Mouse (Mus musculus) liver, embryonic 12.5 days (tissue): ENCODE data around the gene Lpxn. TPM values are rescaled to one million over a fixed set of nuclear protein-coding genes. Genes with fewer than 3 reads are reported as not detected.
A peak's percentile ranks its signal among the peaks of the same experiment; 100 is the strongest.

Experiments
- ATAC-seq: fragments of 200-750 bp; cut with Nextera tagmentation; 2 replicates; pipeline ENCODE4 v1.8.0; 2017; ENCODE audit warnings: moderate number of reproducible peaks, mild to moderate bottlenecking, moderate library complexity
- H3K27ac ChIP-seq: fragments of 300-500 bp; sonication (generic); 2 replicates; pipeline ENCODE4 v1.5.1; 2016; ENCODE audit warnings: mild to moderate bottlenecking
- H3K27me3 ChIP-seq: fragments of 300-500 bp; sonication (generic); replicated peaks from 2 replicates; pipeline ENCODE4 v1.6.1; 2016; ENCODE audit warnings: mild to moderate bottlenecking, moderate library complexity
- H3K36me3 ChIP-seq: fragments of 300-500 bp; sonication (generic); 2 replicates; pipeline ENCODE4 v1.6.1; 2016; ENCODE audit warnings: mild to moderate bottlenecking, moderate library complexity
- H3K4me1 ChIP-seq: fragments of 300-500 bp; sonication (generic); 2 replicates; pipeline ENCODE4 v1.6.1; 2016
- H3K4me2 ChIP-seq: fragments of 300-500 bp; sonication (generic); 2 replicates; pipeline ENCODE4 v1.6.1; 2016; ENCODE audit warnings: mild to moderate bottlenecking, moderate library complexity
- H3K4me3 ChIP-seq: fragments of 300-500 bp; sonication (generic); 2 replicates; pipeline ENCODE4 v1.5.1; 2016; ENCODE audit warnings: mild to moderate bottlenecking, moderate library complexity
- H3K9ac ChIP-seq: fragments of 300-500 bp; sonication (generic); 2 replicates; pipeline ENCODE4 v1.6.1; 2016; ENCODE audit warnings: mild to moderate bottlenecking, moderate library complexity
- H3K9me3 ChIP-seq: fragments of 300-500 bp; sonication (generic); replicated peaks from 2 replicates; pipeline ENCODE4 v1.6.1; 2016; ENCODE audit warnings: mild to moderate bottlenecking, moderate library complexity
- WGBS: fragments of 180-500 bp; shearing (Covaris S2); methylation state at CpG from one replicate; pipeline ENCODE4 v1.1.7; 2016; ENCODE audit not compliant: insufficient replicate concordance; 5-methylcytosine and 5-hydroxymethylcytosine counted together
- polyA plus RNA-seq: library from polyadenylated mRNA; unstranded; fragments of >200 nt; fragmentation: Nextera tagmentation; extraction: Ambion mirVana; gene quantifications from 2 replicates; pipeline ENCODE4 v1.2.1, GENCODE M21; 2016

The Lpxn gene
- polyA plus RNA-seq, 1 experiment from 2014 or later, result 1.4 TPM

DNA sequence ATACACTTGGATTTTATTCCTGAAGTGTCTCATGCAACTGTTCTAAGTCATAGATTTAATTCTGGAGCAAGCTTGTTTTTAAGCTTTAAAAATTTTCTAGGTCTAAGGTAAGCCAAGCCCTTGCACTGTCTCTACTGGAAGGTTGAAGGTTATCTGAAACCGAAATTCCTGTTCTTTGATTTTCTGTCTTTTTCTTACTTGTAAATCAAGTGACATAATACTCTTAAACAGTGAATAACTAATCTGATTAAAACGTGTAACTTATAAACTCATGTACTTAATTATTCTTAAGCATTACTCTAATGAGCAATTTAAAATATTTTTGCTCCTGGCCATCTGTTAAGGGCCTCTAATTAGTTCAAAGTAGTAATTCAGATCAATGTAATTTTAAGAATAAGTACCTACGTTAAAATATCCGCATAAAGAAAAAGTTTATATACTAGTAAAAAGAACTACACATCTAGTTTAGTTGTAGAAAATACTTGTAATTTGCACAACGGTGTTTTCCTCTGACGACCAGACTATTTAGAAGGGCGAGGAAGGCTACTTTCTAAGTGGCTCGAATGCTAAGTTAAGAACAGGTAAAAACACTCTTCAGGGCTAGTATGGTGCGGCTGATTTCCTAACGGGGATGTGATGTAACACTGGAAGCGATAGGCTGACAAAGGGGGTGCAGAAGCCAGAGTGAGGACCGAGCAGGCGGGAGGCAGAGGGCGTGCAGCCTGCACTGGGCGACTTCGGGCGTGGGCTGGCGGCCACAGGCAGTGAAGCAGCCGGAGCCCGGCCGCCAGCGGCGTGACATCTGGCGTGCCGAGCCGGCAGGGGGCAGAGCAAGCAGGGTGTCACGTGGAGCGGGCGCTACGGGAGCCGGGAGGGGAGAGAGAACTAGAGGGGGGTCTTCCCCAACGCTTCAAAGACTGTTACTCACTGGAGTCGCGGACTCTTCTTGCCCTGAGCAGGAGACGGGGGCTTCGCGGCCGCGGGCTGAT is 1.6 kb upstream of the Lpxn start:
- H3K9me3 ChIP-seq, result no peaks in the 10 kb centered on the region
- WGBS, result under 1% methylated on average over 39 of the region's 39 CpGs

DNA sequence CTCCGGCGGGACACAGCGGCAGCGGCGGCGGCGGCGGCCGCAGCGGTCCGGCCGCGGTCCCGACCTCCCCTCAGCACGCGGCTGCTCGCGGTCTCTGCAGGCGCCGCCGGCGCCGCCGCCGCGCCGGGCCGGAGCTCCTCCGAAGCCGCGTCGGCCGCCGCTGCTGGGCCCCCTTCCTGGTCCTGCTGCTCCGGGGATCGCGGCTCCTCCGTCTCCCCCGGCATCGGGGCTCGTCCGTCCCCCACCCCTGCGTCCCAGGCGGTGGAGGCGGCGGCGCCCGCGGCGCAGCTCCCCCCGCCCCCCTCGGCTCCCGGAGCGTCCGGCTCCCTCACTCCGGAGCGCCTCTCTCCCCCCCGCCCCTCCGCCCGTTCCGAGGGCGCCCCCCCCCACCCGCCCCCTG is 883 bp upstream of the Lpxn start:
- Histone ChIP-seq H3K27me3 (no peaks in the 10 kb centered on the region), H3K27ac (peak overlapping the region; percentile 99), H3K9ac (peak overlapping the region; percentile 98), H3K4me3 (peak overlapping the region; percentile 97), H3K36me3 (no peaks in the 10 kb centered on the region; the same call in 1 of the 2 replicates), H3K4me2 (peak overlapping the region; percentile 81), H3K4me1 (peaks cover 22% of the 10 kb centered on the region), H3K9me3 (no peaks in the 10 kb centered on the region)
- ATAC-seq, result peak; percentile 10
- WGBS, result under 1% methylated on average over 41 of the region's 63 CpGs

More for the DNA sequence above, 1.6 kb upstream of the Lpxn start:
- Histone ChIP-seq H3K4me2 (peak overlapping the region; percentile 81), H3K27ac (peak overlapping the region; percentile 99), H3K9ac (peak overlapping the region; percentile 98), H3K4me3 (peak overlapping the region; percentile 97), H3K27me3 (no peaks in the 10 kb centered on the region), H3K36me3 (peaks cover 4% of the 10 kb centered on the region; the same call in 1 of the 2 replicates), H3K4me1 (peaks cover 22% of the 10 kb centered on the region)
- peak; percentile 73 for ATAC-seq

DNA sequence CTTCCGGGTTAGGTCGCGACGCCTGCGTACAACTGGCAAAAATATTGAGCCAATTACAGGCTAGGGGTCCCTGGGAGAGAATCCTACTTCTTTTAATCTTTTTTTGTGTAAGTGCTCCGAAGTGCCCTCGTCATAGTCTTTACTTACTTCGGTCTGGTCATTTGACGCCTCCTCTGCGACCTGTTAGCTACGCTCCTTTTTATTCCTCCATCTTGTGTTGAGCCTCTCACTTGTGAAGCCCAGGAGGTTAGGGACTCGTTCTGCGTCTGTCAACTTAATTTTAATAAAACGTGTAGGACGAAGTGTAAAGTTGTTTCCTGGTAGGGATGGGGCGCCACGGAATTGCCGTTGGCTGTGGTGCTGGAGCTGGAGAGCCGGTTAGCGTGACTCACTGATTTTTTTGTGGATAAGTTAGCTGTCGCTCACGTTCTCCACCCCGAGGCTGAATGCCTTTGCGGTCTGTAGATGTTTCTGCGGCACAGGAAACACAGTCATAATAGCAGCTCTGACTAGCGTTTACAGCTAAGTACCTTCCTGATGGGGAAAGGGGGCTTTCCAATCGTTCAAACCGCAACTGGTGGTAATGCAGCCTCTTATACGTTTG is 437 bp downstream of the Lpxn start:
- peak overlapping the region; percentile 99 for H3K27ac ChIP-seq
- peak overlapping the region; percentile 98 for H3K9ac ChIP-seq
- peak; percentile 53 for ATAC-seq
- peak overlapping the region; percentile 81 for H3K4me2 ChIP-seq
- H3K36me3 ChIP-seq, result no peaks in the 10 kb centered on the region
- peak overlapping the region; percentile 97 for H3K4me3 ChIP-seq
- no peaks in the 10 kb centered on the region for H3K9me3 ChIP-seq
- H3K4me1 ChIP-seq, result peaks cover 19% of the 10 kb centered on the region
- WGBS, result under 1% methylated on average over 29 of the region's 29 CpGs
- H3K27me3 ChIP-seq, result no peaks in the 10 kb centered on the region

DNA sequence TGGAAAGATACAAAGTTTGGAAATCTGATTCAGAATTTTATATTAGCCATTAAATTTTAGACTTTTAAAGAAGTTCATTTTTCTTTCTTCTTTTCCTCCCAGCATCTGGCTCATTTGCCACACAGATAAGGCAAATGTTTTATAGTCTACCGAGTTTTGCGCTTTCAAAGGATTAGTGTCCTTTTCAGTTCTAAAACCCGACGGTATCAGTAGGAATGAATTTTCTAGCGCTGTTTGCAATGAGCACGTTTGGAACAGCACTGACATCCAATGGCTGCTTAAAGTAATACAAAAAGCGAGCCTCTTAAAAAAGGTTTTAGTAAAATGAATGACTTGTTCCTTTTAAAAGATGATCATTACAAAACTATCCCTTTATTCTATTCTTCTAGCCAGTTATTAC is 1.1 kb downstream of the Lpxn start:
- Histone ChIP-seq H3K9me3 (no peaks in the 10 kb centered on the region), H3K27ac (peak overlapping the region; percentile 99), H3K4me2 (peak overlapping the region; percentile 81), H3K36me3 (no peaks in the 10 kb centered on the region), H3K27me3 (no peaks in the 10 kb centered on the region), H3K9ac (peak overlapping the region; percentile 98), H3K4me1 (peaks cover 15% of the 10 kb centered on the region), H3K4me3 (peak overlapping the region; percentile 97)
- ATAC-seq, result no peak
- 2% methylated on average over 7 of the region's 7 CpGs for WGBS

DNA sequence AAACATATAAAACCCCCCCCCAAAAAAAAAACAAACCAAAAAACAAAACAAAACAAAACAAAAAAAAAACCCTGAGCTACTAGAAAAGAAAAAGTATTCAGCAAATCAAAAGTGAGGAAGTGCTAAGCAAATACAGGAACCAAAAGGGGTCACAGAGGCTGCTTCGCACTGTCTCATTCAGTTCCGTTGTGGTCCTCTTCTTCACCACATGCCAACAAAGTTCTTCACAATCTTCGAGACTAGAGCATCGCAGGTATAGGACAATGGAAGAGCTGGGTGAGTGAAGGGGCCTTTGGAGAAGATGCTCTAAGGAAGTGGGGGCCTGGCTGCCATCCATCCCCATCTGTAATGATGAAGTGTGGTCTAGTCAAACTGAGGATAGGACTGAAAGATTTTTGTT is 2.4 kb downstream of the Lpxn start:
- Histone ChIP-seq H3K4me1 (peaks cover 11% of the 10 kb centered on the region), H3K36me3 (no peaks in the 10 kb centered on the region), H3K4me2 (no peak overlapping the region), H3K27me3 (no peaks in the 10 kb centered on the region), H3K27ac (no peak overlapping the region), H3K9me3 (no peaks in the 10 kb centered on the region), H3K4me3 (no peak overlapping the region), H3K9ac (no peak overlapping the region)
- WGBS, result 30% methylated on average over 4 of the region's 4 CpGs
- no peak for ATAC-seq

GRCm38 (mm10) chr19:12799081-12799480 is 3.1 kb downstream of the Lpxn start:
- H3K4me2 ChIP-seq, result no peak overlapping the region
- H3K27ac ChIP-seq, result no peak overlapping the region
- no peak for ATAC-seq
- no peaks in the 10 kb centered on the region for H3K27me3 ChIP-seq
- H3K9ac ChIP-seq, result no peak overlapping the region
- no peaks in the 10 kb centered on the region for H3K9me3 ChIP-seq
- peaks cover 11% of the 10 kb centered on the region for H3K4me1 ChIP-seq
- H3K36me3 ChIP-seq, result no peaks in the 10 kb centered on the region
- no peak overlapping the region for H3K4me3 ChIP-seq
- 76% methylated on average over 3 of the region's 3 CpGs for WGBS

GRCm38 (mm10) chr19:12800621-12801020 is 4.6 kb downstream of the Lpxn start:
- Histone ChIP-seq H3K27me3 (no peaks in the 10 kb centered on the region), H3K4me3 (no peak overlapping the region), H3K9me3 (no peaks in the 10 kb centered on the region), H3K9ac (no peak overlapping the region), H3K4me1 (peaks cover 11% of the 10 kb centered on the region), H3K27ac (no peak overlapping the region), H3K36me3 (no peaks in the 10 kb centered on the region), H3K4me2 (no peak overlapping the region)
- 63% methylated on average over 2 of the region's 2 CpGs for WGBS
- no peak for ATAC-seq

DNA sequence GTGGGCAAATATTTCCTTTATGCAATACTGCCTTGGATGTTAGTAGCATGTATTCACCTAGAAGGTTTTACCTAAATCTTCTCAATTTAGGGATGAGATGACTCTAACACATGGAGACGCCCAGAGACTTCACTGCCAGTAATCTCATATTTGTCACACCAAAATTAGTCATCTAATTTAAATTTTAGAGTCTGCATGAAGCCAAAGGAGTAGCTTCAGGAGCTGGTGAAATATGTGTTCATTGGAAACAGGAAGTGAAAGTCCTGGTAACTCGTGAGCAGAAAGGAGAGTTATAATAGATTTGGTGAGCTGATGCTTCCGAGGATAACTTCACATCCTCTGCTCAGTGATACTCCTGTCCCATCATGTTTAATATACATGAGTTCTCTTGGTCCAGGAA is 5.1 kb downstream of the Lpxn start:
- H3K27ac ChIP-seq, result no peak overlapping the region
- no peak for ATAC-seq
- no peaks in the 10 kb centered on the region for H3K9me3 ChIP-seq
- H3K4me2 ChIP-seq, result no peak overlapping the region
- H3K27me3 ChIP-seq, result no peaks in the 10 kb centered on the region
- H3K36me3 ChIP-seq, result no peaks in the 10 kb centered on the region
- no peak overlapping the region for H3K4me3 ChIP-seq
- 41% methylated on average over 3 of the region's 3 CpGs for WGBS
- H3K9ac ChIP-seq, result no peak overlapping the region
- peaks cover 11% of the 10 kb centered on the region for H3K4me1 ChIP-seq

- no peaks in the 10 kb centered on the region for H3K27me3 ChIP-seq
- H3K4me3 ChIP-seq, result no peak overlapping the region
- no peaks in the 10 kb centered on the region for H3K36me3 ChIP-seq
- H3K4me1 ChIP-seq, result peaks cover 5% of the 10 kb centered on the region; the same call in 1 of the 2 replicates
- no peak overlapping the region for H3K27ac ChIP-seq
- no peak for ATAC-seq
- WGBS, result 71% methylated on average over 3 of the region's 3 CpGs
- no peak overlapping the region for H3K9ac ChIP-seq
- no peak overlapping the region for H3K4me2 ChIP-seq
- no peaks in the 10 kb centered on the region for H3K9me3 ChIP-seq
Observed at GRCm38 (mm10) chr19:12802830-12803229, 6.8 kb downstream of the Lpxn start.

DNA sequence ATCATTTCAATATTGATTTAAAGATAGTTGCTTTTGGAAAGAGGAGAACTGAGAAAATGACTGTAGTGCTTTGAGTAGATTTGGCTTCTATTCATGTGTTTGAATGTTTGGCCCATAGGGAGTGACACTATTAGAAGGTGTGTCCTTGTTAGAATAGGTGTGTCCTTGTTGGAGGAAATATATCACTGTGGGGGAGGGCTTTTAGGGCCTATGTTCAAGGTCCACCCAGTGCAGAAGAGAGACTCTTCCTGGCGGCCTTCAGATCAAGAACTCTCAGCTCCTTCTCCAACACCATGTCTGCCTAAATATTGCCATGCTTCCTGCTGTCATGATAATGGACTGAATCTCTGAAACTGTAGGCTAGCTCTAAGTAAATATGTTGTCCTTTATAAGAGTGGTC is 8.2 kb downstream of the Lpxn start:
- Histone ChIP-seq H3K4me2 (no peak overlapping the region), H3K9me3 (no peaks in the 10 kb centered on the region), H3K9ac (no peak overlapping the region), H3K36me3 (no peaks in the 10 kb centered on the region), H3K27ac (no peak overlapping the region), H3K4me1 (no peaks in the 10 kb centered on the region), H3K4me3 (no peak overlapping the region), H3K27me3 (no peaks in the 10 kb centered on the region)
- no peak for ATAC-seq
- WGBS, result 57% methylated on average over 1 of the region's 1 CpGs

- Histone ChIP-seq H3K4me2 (no peak overlapping the region), H3K9me3 (no peaks in the 10 kb centered on the region), H3K36me3 (no peaks in the 10 kb centered on the region), H3K4me1 (no peaks in the 10 kb centered on the region), H3K9ac (no peak overlapping the region), H3K27ac (no peak overlapping the region), H3K27me3 (no peaks in the 10 kb centered on the region), H3K4me3 (no peak overlapping the region)
- ATAC-seq, result no peak
- WGBS, result 72% methylated on average over 3 of the region's 3 CpGs
Observed at GRCm38 (mm10) chr19:12805730-12806129, 9.7 kb downstream of the Lpxn start.

DNA sequence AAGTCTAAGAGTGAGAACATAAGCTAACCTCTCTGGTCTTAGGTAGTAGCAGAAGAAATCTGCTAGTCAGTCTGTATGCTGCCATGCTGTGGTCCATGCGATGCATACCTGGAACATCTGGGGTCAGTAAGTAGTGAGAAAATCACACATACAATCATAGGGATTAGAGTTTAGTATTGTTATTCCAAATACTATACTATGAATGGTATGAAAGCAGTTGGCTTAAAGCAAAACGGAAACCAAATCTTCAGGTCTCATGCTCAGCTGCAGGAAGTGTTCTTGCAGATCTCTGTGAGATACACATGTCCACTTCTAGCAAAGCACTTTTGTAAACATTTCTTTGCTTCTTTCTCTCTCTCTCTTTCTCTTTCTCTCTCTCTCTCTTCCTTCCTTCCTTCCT is 10.2 kb downstream of the Lpxn start:
- no peak for ATAC-seq
- no peaks in the 10 kb centered on the region for H3K27me3 ChIP-seq

More for the DNA sequence above, 10.2 kb downstream of the Lpxn start:
- 50% methylated on average over 2 of the region's 2 CpGs for WGBS
- no peak overlapping the region for H3K4me2 ChIP-seq
- no peak overlapping the region for H3K27ac ChIP-seq
- no peaks in the 10 kb centered on the region for H3K9me3 ChIP-seq
- no peaks in the 10 kb centered on the region for H3K36me3 ChIP-seq
- H3K4me1 ChIP-seq, result no peaks in the 10 kb centered on the region
- H3K9ac ChIP-seq, result no peak overlapping the region
- no peak overlapping the region for H3K4me3 ChIP-seq
